Mouse (Mus musculus): ENCODE results near the gene Nell1. TPM values are rescaled to one million over a fixed set of nuclear protein-coding genes. Genes with fewer than 3 reads are reported as not detected.

Nell1 gene
- total RNA-seq, 2 experiments from 2014 or later: 0.10 TPM; not detected in 1

DNA sequence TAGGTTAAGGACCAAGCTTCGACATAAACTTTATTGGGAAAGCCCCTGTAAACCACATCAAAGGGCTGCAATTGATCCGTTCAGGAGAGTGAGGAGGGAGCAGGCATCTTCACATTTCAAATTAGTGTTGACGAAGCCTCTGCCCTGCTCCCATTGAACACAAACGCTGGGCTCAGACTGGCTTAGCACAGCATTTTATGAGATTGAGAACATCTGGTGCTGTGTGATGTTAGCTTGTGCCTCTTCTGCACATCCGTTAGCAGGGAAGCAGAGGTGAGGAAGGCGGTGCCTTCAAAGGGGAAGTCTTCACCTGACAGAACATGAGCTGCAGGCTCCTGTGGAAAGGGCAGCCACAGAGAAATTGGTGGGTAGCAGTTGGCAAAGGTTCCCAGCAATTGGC, 66.4 kb downstream of the Nell1 start:
- intact Hi-C loops (cut with DNase I): no loop called here
- no peak for DNase-seq

DNA sequence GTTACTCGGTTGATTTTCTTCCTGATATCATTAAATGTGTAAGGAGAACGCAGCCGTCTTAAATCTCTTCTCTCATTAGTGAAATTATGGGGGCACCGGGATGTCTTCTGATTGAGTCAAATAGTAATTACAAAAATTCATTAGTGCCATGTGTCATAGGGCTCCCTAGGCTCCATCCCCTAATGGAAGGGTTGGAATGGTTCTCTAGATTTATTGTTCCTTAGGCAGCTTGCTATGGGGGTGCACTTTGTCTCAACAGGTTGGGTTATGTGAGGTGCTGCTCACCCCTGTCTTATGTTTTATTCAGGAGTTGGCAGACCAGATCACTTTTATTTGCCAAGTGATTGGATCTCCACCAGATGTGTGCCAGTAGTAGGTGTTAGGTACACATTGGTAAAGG, 75.5 kb downstream of the Nell1 start:
- intact Hi-C loops (cut with DNase I): no loop called here
- no peak for DNase-seq

DNA sequence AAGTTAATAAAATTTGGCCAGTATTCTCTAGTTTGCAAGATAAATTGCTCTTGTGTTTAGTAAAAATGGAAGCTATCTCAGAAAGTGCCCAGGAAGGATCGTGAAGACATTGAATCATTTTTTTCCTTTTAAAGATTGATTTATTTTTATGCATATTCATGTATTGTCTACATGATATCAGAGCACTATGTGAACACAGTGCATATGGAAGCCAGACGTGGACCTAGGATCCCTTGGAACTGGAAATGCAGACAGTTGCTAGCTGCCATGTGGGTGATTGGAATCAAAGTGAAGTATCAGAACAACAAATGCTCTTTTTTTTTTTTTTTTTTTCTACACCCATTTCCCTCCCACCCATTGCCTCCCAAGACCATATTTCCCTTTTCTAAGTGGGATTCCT, 79.0 kb downstream of the Nell1 start:
- intact Hi-C loops (cut with DNase I): no loop called here

DNA sequence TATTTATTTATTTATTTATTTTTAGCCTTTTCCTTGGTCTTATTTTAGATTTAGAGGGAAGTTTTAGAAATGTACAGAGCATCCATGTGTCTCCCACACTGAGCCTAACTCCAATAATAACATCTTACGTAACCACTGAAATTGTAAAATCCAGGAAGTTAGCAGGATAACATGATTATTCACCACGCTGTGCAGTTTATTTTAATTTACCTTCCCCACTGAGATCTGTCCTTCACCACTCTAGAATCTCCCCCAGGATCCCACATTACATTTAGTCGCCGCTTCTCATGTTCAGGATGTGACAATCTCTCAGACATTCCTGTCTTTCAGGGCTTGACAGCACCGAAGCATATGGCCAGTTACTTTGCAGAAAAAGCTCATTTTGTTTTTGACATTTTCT, 119.8 kb downstream of the Nell1 start:
- DNase-seq: no peak
- intact Hi-C loops (cut with DNase I): no loop called here

More for the DNA sequence above, 79.0 kb downstream of the Nell1 start:
- DNase-seq: no peak

DNA sequence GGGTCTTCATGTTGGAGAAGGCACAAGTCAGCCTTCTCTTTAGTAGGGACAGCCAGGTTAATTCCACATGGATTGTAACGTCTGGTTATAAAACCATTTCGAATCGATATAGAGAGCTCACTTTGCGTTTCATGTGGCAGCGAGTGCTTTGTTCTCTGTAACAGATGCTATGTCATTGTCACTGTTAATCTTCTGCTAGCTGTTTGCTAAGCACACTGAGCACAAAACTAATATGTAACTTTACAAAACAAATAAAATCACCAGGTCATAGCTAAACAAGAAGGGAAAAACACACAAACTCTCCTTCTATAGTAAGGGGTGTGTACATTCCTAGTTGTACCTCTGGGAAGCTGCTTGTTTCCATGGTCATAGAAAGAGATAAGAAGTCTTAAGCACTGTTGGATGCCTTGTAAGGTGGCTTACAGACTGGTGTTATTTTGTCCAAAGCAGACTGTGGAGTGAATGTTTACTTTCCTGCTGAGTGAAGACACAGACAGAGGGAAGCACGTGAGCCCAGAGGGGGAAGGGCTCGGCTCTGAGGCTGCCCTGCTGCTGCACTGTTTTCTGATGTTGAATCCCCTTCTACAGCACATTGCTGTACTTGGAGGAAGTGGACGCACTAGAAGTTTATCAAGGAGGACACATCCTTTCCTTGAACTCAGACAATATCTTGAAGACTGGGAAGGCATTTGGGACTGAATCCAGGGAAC, 131.1 kb downstream of the Nell1 start:
- no peak for DNase-seq
- intact Hi-C loops (cut with DNase I): no loop called here

DNA sequence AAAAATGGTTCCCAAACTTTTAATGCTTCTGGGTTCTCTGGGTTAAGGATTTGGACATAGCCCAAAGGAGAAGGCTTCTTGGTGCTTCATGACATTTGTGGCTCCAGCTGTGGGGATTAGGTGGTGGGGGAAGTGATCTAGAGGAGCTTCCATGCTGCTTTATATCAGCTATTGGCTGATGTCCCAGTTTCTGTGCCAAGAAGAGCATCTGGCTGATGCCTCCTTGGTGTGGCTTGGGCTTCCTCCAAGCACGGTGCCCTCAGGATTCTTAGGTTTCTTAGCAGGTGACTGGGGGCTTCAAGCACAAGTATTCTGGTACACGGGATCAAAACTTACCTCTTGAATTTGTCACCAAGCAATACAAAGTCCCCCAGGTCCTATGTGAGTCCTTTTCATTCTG, 132.6 kb downstream of the Nell1 start:
- DNase-seq: no peak
- intact Hi-C loops (cut with DNase I): no loop called here

DNA sequence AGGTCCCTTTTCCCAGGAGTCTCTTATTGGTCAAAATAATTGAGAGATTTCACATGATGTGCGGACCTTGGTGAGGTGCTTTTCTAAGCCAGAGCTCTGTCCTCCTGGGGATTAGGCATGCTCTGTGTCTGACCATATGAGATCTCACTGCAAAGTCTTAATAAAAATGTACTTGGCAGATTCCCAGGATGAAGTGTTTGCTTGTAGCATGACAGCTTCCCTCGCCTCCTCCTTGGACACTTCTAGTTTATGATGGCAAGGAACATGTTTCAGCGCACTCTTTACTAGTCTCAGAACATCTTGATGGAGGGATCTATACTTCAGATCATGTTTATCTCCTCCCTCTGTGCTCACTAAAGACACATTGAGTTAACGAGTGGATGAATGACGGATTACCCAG, 143.7 kb downstream of the Nell1 start:
- intact Hi-C loops (cut with DNase I): no loop called here
- no peak for DNase-seq

DNA sequence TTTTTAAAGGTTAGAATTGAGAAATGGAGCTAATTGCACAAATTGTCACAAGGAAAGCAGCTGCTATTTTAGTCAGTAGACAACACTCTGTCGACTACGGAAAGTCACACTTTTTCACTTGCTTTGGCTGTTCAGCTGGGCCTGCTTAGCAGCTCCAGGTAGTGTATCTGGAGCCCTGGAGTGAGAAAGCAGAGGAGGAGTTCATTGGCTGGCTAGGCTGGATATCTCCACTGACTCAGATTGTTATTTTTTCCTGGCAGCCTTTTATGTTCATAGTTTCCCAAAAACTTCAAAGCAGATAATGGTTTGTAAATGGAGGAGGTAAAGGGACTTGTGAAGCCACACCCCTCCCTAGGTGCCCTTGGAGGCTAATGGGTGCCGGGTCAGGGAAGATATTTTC, 163.0 kb downstream of the Nell1 start:
- DNase-seq: no peak
- intact Hi-C loops (cut with DNase I): no loop called here

DNA sequence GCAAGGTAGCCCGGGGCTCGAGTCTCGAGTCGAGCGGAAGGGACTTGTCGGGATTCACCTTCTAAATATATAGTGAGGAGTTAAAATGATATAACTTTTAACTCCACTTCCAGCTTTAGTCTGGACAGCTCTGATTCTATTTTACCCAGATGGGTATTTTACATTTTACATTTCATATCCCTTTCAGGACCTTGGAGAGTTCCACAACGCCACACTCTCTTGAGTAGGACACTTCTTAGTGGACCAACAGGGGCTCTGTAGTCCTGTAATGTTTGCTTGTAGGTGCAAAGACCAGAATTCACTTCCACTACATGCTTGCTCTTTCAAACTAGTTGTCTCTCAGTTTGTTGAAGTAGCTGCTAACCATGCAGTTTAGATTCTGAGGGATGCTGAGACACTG, 174.7 kb downstream of the Nell1 start:
- intact Hi-C loops (cut with DNase I): no loop called here

DNA sequence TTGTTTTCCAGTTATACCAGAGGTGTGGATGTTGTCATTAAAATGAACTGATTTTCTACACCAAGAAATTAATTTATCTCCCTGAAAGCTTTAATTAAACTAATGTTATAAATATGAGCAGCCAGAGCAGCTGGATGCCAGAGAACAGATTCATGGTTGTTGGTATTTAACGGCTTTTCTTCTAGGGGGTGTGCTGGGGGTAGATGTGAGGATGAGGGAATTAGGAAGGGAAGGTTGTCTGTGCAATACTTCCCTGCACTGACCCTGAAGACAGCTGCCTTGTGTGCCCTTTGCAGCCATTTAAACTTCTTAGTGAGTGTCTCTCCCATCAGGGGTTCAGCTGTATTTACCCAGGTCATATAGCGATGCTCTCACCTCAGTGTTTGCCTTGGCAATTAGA, 176.2 kb downstream of the Nell1 start:
- no peak for DNase-seq
- intact Hi-C loops (cut with DNase I): no loop called here

More for the DNA sequence above, 174.7 kb downstream of the Nell1 start:
- peak in 1 of 2 experiments; percentile 9 for DNase-seq

DNA sequence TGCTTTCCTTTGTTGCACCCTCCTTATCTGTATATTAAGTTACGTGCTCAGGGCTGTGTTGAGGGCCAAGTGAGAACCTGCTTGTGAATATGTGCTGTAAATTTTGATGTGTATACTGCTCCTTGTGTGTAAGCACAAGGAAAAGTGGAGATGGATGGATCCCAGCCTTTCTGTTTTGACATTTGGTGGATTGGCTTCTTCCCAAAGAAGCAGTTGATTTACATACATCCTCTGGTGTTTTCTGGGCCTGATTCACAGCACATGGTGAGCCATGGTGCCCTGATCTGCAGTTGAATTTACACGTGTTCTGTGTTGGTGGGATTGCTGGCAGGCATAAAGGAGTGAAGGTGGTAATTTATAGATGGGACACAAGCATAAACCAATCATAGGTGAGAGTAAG, 179.0 kb downstream of the Nell1 start:
- no peak for DNase-seq
- intact Hi-C loops (cut with DNase I): no loop called here

DNA sequence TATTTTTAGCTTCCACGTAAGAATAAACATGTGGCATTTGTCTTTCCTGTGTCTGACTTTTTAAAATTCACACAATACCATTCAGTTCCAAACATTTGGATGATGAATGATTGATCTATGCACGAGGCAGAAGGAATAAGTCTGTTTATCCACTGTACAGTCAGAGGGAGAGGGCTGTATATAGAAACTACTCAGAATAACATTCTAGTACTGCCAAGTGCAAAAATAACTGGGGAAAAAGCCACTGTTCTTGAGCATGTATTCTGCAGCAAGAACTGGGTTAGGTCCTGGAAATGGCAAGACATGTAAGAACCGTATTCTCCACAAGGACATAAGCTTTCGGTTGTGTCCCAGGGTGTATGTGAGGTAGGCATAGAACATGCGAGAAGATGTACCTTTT, 187.9 kb downstream of the Nell1 start:
- no peak for DNase-seq

DNA sequence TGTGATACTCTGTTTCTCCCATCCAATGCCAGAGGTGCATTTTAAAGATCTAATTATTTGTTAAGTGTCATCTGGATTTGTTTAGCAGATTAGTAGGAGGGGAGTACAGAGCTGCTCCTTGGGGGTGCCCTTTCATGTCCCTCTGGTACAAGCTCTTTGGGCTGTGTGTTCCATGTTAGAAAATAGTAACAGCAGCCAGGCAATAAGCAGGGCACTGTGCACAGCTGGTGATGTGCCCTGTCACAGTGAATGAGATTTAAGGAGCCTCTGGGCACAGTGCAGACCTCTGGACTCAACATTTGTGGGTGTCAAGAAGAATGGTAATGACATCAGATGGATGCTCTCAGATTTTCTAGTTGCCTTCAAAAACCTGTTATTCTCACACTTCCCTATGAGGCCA, 194.1 kb downstream of the Nell1 start:
- intact Hi-C loops (cut with DNase I): no loop called here
- no peak for DNase-seq

More for the DNA sequence above, 187.9 kb downstream of the Nell1 start:
- intact Hi-C loops (cut with DNase I): no loop called here

DNA sequence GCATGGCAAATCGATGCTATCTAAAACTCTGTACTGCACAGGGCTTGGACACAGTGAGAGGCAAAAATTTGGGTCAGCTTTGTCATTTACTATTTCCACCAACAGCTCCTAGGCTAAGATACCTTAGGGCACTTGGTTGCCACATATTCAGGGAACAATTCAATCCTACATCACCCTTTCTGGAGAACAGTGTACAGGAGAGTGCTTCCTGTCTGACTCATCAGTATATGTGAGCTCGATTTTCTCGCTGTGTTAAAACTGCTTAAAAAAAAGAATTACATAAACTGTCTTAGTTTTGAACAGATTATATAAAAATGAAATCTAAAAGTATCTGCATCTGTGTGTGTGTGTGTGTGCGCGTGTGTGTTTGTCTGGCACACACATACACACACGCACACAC, 211.6 kb downstream of the Nell1 start:
- intact Hi-C loops (cut with DNase I): no loop called here
- no peak for DNase-seq

DNA sequence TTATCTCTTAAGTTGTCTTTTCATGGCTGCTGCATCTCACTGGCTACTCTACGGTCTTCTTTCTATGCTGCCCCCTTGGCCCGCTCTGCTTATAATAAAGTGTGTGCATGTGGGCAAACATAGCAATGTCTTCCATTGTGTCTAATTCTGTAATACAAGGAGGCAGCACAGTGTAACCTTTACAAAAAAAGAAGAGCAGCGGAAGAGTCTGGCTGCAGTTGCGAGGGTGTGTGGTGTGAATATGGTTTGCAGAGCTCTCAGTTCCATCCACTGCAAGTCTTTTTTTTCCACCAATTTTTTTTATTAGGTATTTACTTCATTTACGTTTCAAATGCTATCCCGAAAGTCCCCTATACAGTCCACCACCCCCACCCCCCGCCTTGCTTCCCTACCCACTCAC, 219.3 kb downstream of the Nell1 start:
- intact Hi-C loops (cut with DNase I): no loop called here
- no peak for DNase-seq

DNA sequence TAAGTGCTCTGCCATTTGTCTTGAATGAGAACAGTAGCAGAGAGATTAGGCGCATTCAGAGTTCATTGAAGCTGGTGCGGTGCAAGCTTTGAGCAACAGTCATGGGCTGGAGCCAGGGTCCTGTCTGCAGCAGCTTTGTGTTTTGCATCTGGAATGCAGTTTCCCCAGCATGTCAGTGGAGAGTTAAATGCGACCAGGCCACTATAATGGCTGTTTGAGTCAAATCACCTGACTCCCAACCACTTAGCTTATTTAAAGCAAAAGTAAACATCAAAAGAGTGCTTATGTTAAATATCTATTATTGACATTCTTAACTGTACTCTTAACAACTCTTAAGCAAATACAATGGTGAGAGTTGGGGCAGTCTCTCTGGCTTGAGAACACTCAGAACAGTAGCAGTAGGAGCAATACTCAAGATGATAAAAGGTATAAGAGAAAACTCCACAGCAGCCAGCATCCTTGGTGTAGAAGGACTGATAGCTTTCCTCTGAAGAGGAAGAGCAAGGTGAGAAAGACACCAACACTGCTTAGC, 220.5 kb downstream of the Nell1 start:
- DNase-seq: peak in 1 of 2 experiments; percentile 3
- intact Hi-C loops (cut with DNase I): no loop called here

DNA sequence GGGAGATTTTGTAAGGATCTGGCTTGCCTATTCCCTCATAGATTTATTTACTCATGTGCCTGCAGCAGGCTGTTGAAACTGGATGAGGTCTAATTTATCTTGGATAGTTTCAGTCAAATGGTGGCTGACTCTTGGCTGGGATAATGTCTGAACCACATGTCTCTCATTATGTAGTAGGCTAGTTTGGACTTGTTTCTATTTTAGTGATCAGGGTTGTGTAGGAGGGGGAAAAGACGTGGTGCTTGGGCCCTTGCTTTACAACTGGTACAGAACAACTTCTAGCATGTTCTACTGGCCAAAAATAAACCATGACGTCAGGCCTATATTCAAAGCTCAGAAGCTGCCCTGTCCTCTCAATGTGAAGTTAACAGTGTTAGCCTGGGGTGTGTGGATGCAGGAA, 230.6 kb downstream of the Nell1 start:
- DNase-seq: peak; percentile 58 to 75
- intact Hi-C loops (cut with DNase I): no loop called here

DNA sequence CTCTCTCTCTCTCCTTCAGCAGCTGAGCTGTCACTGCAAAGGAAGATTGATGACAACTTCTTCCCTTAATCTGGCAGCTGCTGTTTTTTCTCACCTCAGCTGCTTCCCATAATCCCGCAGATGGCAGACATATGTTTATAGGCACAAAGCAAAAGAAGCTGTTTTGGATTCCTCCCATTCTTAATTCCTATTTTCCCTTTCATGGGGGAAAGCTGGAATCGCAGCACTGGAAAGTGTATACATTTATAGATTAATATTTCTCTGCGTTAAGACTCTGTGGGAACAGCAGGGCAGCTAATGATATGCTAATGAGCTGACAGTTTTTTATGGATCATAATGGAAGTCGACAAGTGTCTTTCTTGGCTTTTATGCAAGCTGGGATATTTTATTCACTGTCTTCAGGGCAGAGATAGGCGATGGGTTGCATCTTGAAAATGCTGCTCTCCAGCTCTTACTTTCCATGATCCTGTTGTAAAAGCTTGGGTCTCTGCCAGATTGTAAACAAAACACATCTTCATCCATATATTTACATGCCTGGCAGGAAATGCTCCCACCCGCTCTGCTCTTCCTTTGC, 236.1 kb downstream of the Nell1 start:
- intact Hi-C loops (cut with DNase I): no loop called here

DNA sequence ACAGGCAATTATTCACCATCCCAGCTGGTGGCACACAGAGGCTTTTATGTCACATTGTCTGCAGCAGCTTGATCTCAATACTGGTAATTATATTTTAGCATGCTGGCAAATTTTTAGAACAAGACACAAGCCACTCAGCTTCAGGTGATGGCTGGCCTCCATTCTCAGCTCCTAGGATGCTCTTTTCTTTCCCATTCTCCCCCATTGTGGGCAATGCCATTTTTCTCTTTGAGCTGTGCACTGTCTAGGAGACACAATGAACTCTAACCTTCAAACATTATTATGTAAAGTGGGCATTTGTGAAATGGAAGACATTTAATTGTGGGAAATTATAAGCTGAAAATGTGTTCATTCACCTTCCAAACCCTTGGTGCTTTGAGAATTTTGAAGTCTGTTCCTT, 247.2 kb downstream of the Nell1 start:
- intact Hi-C loops (cut with DNase I): no loop called here

More for the DNA sequence above, 236.1 kb downstream of the Nell1 start:
- no peak for DNase-seq

DNA sequence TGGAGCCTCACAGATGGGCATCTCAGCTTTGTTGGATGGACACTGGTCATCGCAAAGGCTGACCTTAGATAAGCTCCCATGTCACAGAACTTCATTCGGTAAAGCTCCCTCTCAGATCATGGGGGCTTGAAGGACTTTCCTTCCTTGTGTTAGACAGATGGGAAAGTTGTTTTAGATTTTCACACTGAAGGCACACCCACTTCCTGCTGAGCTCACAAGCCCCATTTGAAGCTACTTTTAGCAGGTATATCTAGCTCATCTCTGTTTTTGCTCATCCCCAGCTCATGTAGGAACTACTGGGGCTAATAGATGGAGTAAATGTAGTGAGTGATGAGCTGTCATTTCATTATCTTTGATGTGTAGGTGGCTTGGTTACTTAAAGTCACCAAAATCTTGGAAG, 252.0 kb downstream of the Nell1 start:
- DNase-seq: no peak
- intact Hi-C loops (cut with DNase I): no loop called here

More for the DNA sequence above, 247.2 kb downstream of the Nell1 start:
- no peak for DNase-seq

DNA sequence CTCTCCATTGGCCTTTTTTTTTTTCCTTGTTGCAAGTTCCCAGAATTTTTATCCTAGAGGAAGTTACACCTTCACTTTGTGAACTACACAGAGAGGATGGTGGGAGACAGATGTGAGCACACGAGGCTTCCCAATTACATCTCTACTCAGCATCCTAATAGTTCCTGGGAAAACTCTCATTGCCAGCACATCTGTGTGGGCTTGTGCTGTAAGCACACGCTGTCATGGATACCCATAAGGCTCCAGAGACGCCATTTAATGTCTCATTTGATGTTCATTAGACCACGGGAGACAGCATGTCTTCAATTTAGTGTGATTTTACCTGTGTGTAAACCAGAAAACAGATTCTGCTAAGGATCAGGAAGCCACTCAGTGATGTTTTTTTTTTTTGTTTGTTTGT, 253.6 kb downstream of the Nell1 start:
- no peak for DNase-seq
- intact Hi-C loops (cut with DNase I): no loop called here

DNA sequence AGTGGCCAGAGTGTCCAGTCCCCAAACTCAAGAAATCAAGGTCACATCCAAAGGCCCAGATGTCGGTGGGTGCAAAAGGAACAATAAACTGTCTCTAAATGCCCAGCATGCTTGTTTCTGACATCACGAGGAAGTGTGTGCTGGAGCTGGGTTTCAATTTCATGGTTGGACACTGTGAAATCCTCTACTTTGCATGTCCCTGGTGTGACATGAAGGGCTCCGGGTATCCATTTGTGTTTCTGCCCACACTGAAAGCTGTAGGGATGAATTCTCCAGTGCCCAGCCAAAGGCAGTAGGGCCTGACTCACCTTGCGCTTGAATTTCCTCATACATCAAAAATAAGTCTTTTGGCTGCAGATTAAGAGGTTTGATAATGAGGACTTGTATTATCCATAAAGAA, 266.5 kb downstream of the Nell1 start:
- intact Hi-C loops (cut with DNase I): no loop called here
- DNase-seq: no peak
